Mouse (Mus musculus) E14TG2a.4 (cell line): ENCODE measurements around the gene Nr1h2.

ENCODE experiments used
- CTCF ChIP-seq: conservative IDR thresholded peaks from 2 replicates; pipeline ENCODE4 v1.5.1; 2014; ENCODE audit warnings: low read length
- POU5F1 ChIP-seq: IDR thresholded peaks from 2 replicates; pipeline ENCODE4 v1.6.1; 2014; ENCODE audit warnings: low read length, borderline replicate concordance

DNA sequence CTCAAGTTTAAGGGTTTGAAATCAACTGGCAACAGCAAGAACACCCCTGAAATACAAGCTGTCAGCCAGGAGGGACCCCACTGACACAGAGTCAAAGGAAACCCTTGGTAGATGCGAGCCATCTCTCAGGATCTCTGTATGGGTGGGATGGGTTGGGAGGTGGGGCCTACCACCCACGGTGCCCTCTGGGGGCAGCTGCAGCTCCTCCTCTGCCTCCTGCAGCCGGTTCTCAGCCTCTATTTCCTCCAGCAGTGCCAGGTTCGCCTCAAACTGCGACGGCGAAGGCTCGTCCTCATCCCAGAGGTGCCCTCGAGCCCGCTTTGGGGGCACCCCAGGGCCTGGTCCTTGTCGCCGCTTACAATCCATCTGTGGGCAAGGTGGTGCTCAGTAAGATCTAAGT lies 10.7 kb downstream of the Nr1h2 start:
- 0 out of 2 replicates have a peak, but pooled peaks have one; percentile 1 for TF ChIP-seq CTCF
- no peak for TF ChIP-seq POU5F1
